Mouse (Mus musculus): Measurements from ENCODE around the gene Best1. TPM values are rescaled to one million over a fixed set of nuclear protein-coding genes. Genes with fewer than 3 reads are reported as not detected.

Gene Best1
- polyA plus RNA-seq, 1 experiment: not detected

DNA sequence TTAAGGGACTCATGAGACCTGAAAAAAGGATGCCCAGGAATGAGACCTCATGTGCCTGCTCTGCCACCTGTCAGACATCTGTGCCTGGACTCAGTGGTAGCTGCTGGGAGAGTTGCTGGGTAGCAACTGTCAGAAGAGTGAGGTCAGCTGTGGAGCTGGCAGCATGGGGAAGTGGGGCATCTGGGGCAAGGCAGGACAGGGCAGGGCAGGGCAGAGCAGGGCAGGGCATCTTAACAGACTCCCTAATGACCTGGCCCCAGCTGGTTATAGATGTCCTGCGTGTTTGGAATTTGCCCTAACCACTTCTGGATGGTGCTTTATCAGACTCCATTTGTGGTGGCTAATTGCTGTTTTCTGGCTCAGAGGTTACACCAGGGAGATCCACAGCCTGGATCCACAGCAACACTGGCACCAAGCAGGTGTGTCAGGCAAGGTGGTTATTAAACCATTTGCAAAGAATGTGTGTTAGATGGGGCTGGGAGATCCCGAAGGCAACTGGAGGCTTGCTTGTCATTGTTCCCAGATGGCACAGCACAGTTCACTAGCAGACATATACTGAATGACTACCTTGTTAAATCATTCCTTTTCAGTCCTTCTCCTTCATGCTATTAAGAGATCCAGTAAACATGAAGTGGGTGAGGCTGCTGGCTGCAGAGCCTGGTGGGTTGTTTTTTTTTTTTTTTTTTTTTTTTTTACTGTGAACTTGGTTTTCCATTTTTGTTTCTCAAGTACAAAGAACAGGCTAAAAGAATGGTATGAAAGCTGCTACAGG, 35.2 kb downstream of the Best1 start:
- 29% methylated on average over 2 of the region's 2 CpGs for WGBS
- Histone ChIP-seq H3K27ac (ENCODE audit: insufficient read depth, low read depth, low read length) (no peak overlapping the region), H3K4me3 (ENCODE audit: insufficient read depth, low read depth, low read length) (no peak overlapping the region), H3K4me1 (ENCODE audit: control insufficient read depth, insufficient read depth, low read length) (0 out of 2 replicates have a peak, but pooled peaks cover 2% of the 10 kb centered on the region)
- TF ChIP-seq CTCF (IDR thresholded peaks at IDR 0.05; ENCODE audit: insufficient read depth, low read depth, low read length) (no peak), POLR2A (IDR thresholded peaks at IDR 0.05; ENCODE audit: insufficient read depth, low read depth, low read length) (no peak)

GRCm38 (mm10) chr19:9964205-9964916, 37.1 kb downstream of the Best1 start:
- WGBS: 32% methylated on average over 7 of the region's 7 CpGs
- no peak overlapping the region; the same call in 1 of the 2 replicates for H3K27ac ChIP-seq (ENCODE audit: insufficient read depth, low read depth, low read length)

GRCm38 (mm10) chr19:9960769-9961168, 40.7 kb downstream of the Best1 start:
- no peak overlapping the region for H3K27ac ChIP-seq (ENCODE audit: insufficient read depth, low read depth, low read length)
- H3K4me3 ChIP-seq (ENCODE audit: insufficient read depth, low read depth, low read length): no peak overlapping the region
- 63% methylated on average over 5 of the region's 5 CpGs for WGBS
- TF ChIP-seq POLR2A (IDR thresholded peaks at IDR 0.05; ENCODE audit: insufficient read depth, low read depth, low read length): no peak
- TF ChIP-seq CTCF (IDR thresholded peaks at IDR 0.05; ENCODE audit: insufficient read depth, low read depth, low read length): no peak
- H3K4me1 ChIP-seq (ENCODE audit: control insufficient read depth, insufficient read depth, low read length): no peaks in the 10 kb centered on the region

More at GRCm38 (mm10) chr19:9964205-9964916, 37.1 kb downstream of the Best1 start:
- Histone ChIP-seq H3K4me3 (ENCODE audit: insufficient read depth, low read depth, low read length) (no peak overlapping the region), H3K4me1 (ENCODE audit: control insufficient read depth, insufficient read depth, low read length) (0 out of 2 replicates have a peak, but pooled peaks cover 2% of the 10 kb centered on the region)
- TF ChIP-seq POLR2A (IDR thresholded peaks at IDR 0.05; ENCODE audit: insufficient read depth, low read depth, low read length): no peak

DNA sequence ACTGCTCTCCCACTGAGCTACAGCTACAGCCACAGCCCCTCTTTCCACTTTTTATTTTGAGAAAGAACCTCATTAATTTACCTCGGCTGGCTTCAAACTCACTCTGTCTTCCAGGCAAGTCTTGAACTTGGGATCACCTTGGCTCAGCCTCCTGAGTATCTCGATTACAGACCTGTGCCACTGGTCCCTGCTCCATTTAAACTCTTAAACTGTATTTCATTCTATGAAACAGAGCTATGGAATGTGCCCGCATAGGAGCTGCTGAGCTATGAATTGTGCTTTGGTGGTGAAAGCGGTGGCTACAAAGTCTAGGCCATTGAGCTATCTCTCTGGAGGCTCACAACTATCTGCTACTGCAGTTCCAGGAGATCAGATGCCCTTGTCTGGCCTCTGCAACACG, 43.5 kb downstream of the Best1 start:
- H3K4me3 ChIP-seq (ENCODE audit: insufficient read depth, low read depth, low read length): no peak overlapping the region
- H3K27ac ChIP-seq (ENCODE audit: insufficient read depth, low read depth, low read length): no peak overlapping the region
- no peak for TF ChIP-seq POLR2A (IDR thresholded peaks at IDR 0.05; ENCODE audit: insufficient read depth, low read depth, low read length)
- TF ChIP-seq CTCF (IDR thresholded peaks at IDR 0.05; ENCODE audit: insufficient read depth, low read depth, low read length): no peak
- peaks cover 8% of the 10 kb centered on the region for H3K4me1 ChIP-seq (ENCODE audit: control insufficient read depth, insufficient read depth, low read length)
- 88% methylated on average over 5 of the region's 5 CpGs for WGBS

DNA sequence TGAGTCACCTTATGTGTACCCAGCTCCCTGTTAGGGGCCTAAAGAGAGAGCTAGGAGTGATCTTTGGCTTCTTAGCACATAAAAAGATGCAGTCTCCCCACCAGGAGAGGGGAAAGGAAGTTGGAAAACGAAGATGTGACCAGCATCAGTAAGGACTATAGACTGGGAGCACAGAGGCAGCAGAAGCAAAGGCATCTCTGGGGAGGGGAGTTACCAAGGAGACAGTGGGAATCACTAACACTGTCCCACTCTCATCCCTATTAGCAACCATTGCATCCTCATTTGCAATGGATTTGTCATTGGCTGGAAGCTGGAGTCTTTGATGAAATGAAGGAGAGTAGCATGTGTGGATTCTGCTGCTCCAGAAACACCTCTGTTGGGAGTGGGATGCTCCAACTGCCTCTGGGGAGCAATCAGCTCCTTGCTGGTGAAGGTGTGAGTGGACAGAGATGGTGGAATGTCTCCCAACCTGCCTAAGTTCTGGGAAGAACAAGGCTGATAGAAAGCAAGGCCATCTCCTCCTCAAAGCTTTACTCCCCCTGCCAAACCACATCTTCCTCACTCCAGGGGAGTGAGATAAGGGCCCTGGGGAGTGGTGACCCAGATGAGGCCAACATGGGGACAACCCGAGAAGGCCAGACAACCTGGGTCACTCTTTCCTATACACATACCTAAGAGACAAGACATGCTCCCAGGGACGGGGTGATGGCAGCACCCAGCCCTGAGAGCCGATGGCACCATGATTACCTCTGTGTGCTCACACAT, 44.6 kb downstream of the Best1 start:
- Histone ChIP-seq H3K27ac (ENCODE audit: insufficient read depth, low read depth, low read length) (no peak overlapping the region), H3K4me3 (ENCODE audit: insufficient read depth, low read depth, low read length) (no peak overlapping the region), H3K4me1 (ENCODE audit: control insufficient read depth, insufficient read depth, low read length) (peaks cover 8% of the 10 kb centered on the region)
- no peak for TF ChIP-seq POLR2A (IDR thresholded peaks at IDR 0.05; ENCODE audit: insufficient read depth, low read depth, low read length)
- no peak for TF ChIP-seq CTCF (IDR thresholded peaks at IDR 0.05; ENCODE audit: insufficient read depth, low read depth, low read length)
- WGBS: 86% methylated on average over 4 of the region's 4 CpGs

DNA sequence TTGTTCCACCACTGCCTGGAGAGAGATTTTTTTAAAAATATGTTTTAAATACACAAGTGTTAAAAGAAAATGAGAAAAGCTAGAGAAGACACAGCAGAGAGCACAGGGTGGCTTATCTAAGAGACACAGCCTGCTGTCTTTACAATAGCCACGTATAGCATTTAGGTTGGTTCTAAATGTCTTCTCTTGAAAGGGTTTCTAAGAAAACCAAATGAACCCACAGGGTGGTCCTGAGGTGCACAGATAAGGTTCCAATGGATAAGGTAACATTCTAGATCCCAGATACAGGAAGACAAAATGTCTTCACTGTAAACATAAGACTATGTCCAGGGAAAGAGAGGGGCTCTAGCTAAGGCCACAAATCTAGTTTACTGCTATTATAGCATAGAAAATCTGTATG, 46.0 kb downstream of the Best1 start:
- Histone ChIP-seq H3K27ac (ENCODE audit: insufficient read depth, low read depth, low read length) (no peak overlapping the region), H3K4me3 (ENCODE audit: insufficient read depth, low read depth, low read length) (no peak overlapping the region), H3K4me1 (ENCODE audit: control insufficient read depth, insufficient read depth, low read length) (peaks cover 8% of the 10 kb centered on the region)
- TF ChIP-seq CTCF (IDR thresholded peaks at IDR 0.05; ENCODE audit: insufficient read depth, low read depth, low read length): no peak
- TF ChIP-seq POLR2A (IDR thresholded peaks at IDR 0.05; ENCODE audit: insufficient read depth, low read depth, low read length): no peak
- WGBS: 76% methylated on average over 1 of the region's 1 CpGs

DNA sequence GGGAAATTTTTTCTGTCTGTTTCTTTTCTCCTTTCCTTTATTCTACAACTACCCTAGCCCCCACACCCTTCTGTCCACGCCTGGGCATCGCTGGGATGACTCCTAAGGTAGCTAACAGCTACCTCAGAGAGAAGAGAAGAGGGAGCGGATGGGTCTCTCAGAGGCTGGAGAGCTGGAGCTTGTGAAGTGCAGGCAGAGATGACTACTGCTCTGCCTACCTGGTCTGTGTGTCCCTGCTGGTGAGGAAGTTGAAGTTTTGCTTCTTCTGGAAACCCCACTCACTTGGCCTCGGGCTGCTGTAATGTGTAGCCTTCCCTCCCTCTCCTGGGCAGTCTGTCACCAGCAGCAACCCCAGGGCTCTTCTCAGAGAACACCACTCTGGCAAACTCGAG, 46.6 kb downstream of the Best1 start:
- Histone ChIP-seq H3K4me1 (ENCODE audit: control insufficient read depth, insufficient read depth, low read length) (peaks cover 8% of the 10 kb centered on the region), H3K27ac (ENCODE audit: insufficient read depth, low read depth, low read length) (peak overlapping the region; percentile 54), H3K4me3 (ENCODE audit: insufficient read depth, low read depth, low read length) (no peak overlapping the region)
- no peak for TF ChIP-seq CTCF (IDR thresholded peaks at IDR 0.05; ENCODE audit: insufficient read depth, low read depth, low read length)
- 38% methylated on average over 5 of the region's 5 CpGs for WGBS

DNA sequence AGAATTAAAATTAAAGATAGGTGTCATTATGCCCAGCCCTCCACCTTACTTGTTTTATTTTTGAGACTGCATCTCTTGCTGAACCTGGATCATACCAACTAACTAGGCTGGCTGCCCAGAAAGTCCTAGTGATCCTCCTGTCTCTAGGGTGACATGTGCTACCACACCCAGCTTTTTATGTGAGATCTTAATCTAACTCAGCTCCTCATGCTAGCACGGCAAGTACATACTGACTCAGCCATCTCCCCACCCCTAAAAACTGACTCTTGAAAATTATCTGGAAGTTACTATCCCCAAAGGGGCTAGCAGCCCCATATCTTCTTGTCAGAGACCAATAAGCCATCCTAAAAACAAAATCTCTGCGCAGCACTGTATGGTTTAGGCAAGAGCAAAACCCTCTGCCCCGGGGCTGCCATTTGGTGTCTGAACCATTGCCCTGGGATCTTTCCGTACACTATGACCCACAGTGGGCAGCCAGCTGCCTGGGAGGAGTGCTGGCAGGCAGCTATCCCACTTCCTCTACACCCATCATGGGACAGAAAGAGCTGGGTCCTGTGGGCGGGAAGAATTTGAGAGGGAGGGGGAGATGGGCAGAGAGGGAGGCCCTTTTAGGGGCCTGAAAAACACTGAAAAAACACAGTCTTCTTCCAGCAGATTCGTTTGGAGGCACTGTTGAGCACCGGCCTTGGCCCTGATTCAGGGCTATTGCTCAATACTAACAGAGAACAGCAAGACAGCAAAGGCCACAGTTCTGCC, 47.2 kb downstream of the Best1 start:
- Histone ChIP-seq H3K27ac (ENCODE audit: insufficient read depth, low read depth, low read length) (peak overlapping the region; percentile 54; the same call in 1 of the 2 replicates), H3K4me1 (ENCODE audit: control insufficient read depth, insufficient read depth, low read length) (peaks cover 8% of the 10 kb centered on the region), H3K4me3 (ENCODE audit: insufficient read depth, low read depth, low read length) (no peak overlapping the region)
- TF ChIP-seq POLR2A (IDR thresholded peaks at IDR 0.05; ENCODE audit: insufficient read depth, low read depth, low read length): no peak
- TF ChIP-seq CTCF (IDR thresholded peaks at IDR 0.05; ENCODE audit: insufficient read depth, low read depth, low read length): no peak
- WGBS: 32% methylated on average over 7 of the region's 7 CpGs
